Mouse (Mus musculus): ENCODE measurements around the gene Gm47791.
A peak's percentile ranks its signal among the peaks of the same experiment; 100 is the strongest.

The Gm47791 gene

GRCm38 (mm10) chr1:82787414-82787813, 16.4 kb upstream of the Gm47791 start:
- DNase-seq (ENCODE audit: low spot score in 2 of 2) = peak in 1 of 2 experiments; percentile 29

GRCm38 (mm10) chr1:82785546-82785945, 14.5 kb upstream of the Gm47791 start:
- no peak for DNase-seq (ENCODE audit: low spot score in 2 of 2)

GRCm38 (mm10) chr1:82783559-82783958, 12.5 kb upstream of the Gm47791 start:
- DNase-seq (ENCODE audit: low spot score in 2 of 2) = no peak

- no peak for DNase-seq (ENCODE audit: low spot score in 2 of 2)
Measured at GRCm38 (mm10) chr1:82779388-82779966, 8.4 kb upstream of the Gm47791 start.

GRCm38 (mm10) chr1:82775293-82775692, 4.2 kb upstream of the Gm47791 start:
- no peak for DNase-seq (ENCODE audit: low spot score in 2 of 2)

GRCm38 (mm10) chr1:82773208-82773607, 2.2 kb upstream of the Gm47791 start:
- DNase-seq (ENCODE audit: low spot score in 2 of 2) = no peak

GRCm38 (mm10) chr1:82772428-82772827, 1.4 kb upstream of the Gm47791 start:
- no peak for DNase-seq (ENCODE audit: low spot score in 2 of 2)

- no peak for DNase-seq (ENCODE audit: low spot score in 2 of 2)
Measured at GRCm38 (mm10) chr1:82768269-82768668, 2.8 kb downstream of the Gm47791 start, which contains the start of gene Tm4sf20. Gene Tm4sf20 (minus strand): TSS chr1:82768461.

GRCm38 (mm10) chr1:82766641-82767040, 4.4 kb downstream of the Gm47791 start:
- DNase-seq (ENCODE audit: low spot score in 2 of 2) = no peak

GRCm38 (mm10) chr1:82766227-82766626, 4.8 kb downstream of the Gm47791 start:
- no peak for DNase-seq (ENCODE audit: low spot score in 2 of 2)

GRCm38 (mm10) chr1:82762274-82762673, 8.8 kb downstream of the Gm47791 start:
- DNase-seq (ENCODE audit: low spot score in 2 of 2) = no peak

- DNase-seq (ENCODE audit: low spot score in 2 of 2) = no peak
Measured at GRCm38 (mm10) chr1:82761454-82762169, 9.4 kb downstream of the Gm47791 start.

GRCm38 (mm10) chr1:82759520-82759919, 11.5 kb downstream of the Gm47791 start:
- peak in 1 of 2 experiments; percentile 40 for DNase-seq (ENCODE audit: low spot score in 2 of 2)

- no peak for DNase-seq (ENCODE audit: low spot score in 2 of 2)
Measured at GRCm38 (mm10) chr1:82747714-82748452, 23.2 kb downstream of the Gm47791 start.

- no peak for DNase-seq (ENCODE audit: low spot score in 2 of 2)
Measured at GRCm38 (mm10) chr1:82746408-82746807, 24.6 kb downstream of the Gm47791 start.

- no peak for DNase-seq (ENCODE audit: low spot score in 2 of 2)
Measured at GRCm38 (mm10) chr1:82743962-82744361, 27.1 kb downstream of the Gm47791 start.

GRCm38 (mm10) chr1:82741539-82741938, 29.5 kb downstream of the Gm47791 start:
- DNase-seq (ENCODE audit: low spot score in 2 of 2) = no peak

- DNase-seq (ENCODE audit: low spot score in 2 of 2) = no peak
Measured at GRCm38 (mm10) chr1:82738066-82738465, 33.0 kb downstream of the Gm47791 start.

GRCm38 (mm10) chr1:82733357-82733756, 37.7 kb downstream of the Gm47791 start:
- DNase-seq (ENCODE audit: low spot score in 2 of 2) = no peak

GRCm38 (mm10) chr1:82726482-82726881, 44.6 kb downstream of the Gm47791 start:
- no peak for DNase-seq (ENCODE audit: low spot score in 2 of 2)

GRCm38 (mm10) chr1:82725875-82726185, 45.2 kb downstream of the Gm47791 start:
- no peak for DNase-seq (ENCODE audit: low spot score in 2 of 2)

GRCm38 (mm10) chr1:82725026-82725874, 45.8 kb downstream of the Gm47791 start:
- peak in 1 of 2 experiments; percentile 41 for DNase-seq (ENCODE audit: low spot score in 2 of 2)

Measured in spleen, postnatal 10 days (tissue).